Mouse (Mus musculus) cerebellum, adult 2 months (tissue): Measurements from ENCODE around the gene Rilp. TPM values are rescaled to one million over a fixed set of nuclear protein-coding genes. Genes with fewer than 3 reads are reported as not detected.
A peak's percentile ranks its signal among the peaks of the same experiment; 100 is the strongest.

ENCODE experiments used
- DNase-seq, 2 experiments: peaks; one replicate each; pipeline ENCODE4 v3.0.0; 2021
- H3K27ac ChIP-seq: fragments of 200-500 bp; 2 replicates; pipeline ENCODE4 v1.5.1; 2012; ENCODE audit warnings: low read length, control low read depth, inconsistent platforms; ENCODE audit not compliant: insufficient read depth
- H3K27me3 ChIP-seq: fragments of 200-500 bp; 2 replicates; pipeline ENCODE4 v1.6.1; 2012; ENCODE audit warnings: inconsistent platforms, mild to moderate bottlenecking, low read length, moderate library complexity; ENCODE audit not compliant: control insufficient read depth, insufficient read depth
- H3K4me1 ChIP-seq: fragments of 200-500 bp; 2 replicates; pipeline ENCODE4 v1.6.1; 2011; ENCODE audit warnings: low read length; ENCODE audit not compliant: control insufficient read depth, insufficient read depth
- H3K4me3 ChIP-seq: fragments of 200-500 bp; replicated peaks from 2 replicates; pipeline ENCODE3; 2011; ENCODE audit warnings: mild to moderate bottlenecking, low read depth, low read length, control low read depth; ENCODE audit not compliant: insufficient read depth
- CTCF ChIP-seq: fragments of 200-500 bp; IDR thresholded peaks from 2 replicates; pipeline ENCODE4 v1.5.1; 2011; ENCODE audit warnings: low read depth, mild to moderate bottlenecking, control low read depth, low read length, moderate library complexity, borderline replicate concordance; ENCODE audit not compliant: insufficient read depth
- POLR2A ChIP-seq: fragments of 200-500 bp; IDR thresholded peaks from 2 replicates; pipeline ENCODE4 v1.6.1; 2011; ENCODE audit warnings: low read length, control low read depth, borderline replicate concordance; ENCODE audit not compliant: insufficient read depth
- WGBS: fragments of 180-500 bp; shearing (Covaris S2); methylation state at CpG from one replicate; pipeline ENCODE4 v1.1.7; 2018; 5-methylcytosine and 5-hydroxymethylcytosine counted together
- polyA plus RNA-seq: library from polyadenylated mRNA; depleted of rRNA; stranded (reverse); fragments of >200 nt; gene quantifications from 2 replicates; pipeline ENCODE4 v1.2.3, GENCODE M21; 2012

Gene Rilp
- polyA plus RNA-seq, 1 experiment, result 5.4 TPM

DNA sequence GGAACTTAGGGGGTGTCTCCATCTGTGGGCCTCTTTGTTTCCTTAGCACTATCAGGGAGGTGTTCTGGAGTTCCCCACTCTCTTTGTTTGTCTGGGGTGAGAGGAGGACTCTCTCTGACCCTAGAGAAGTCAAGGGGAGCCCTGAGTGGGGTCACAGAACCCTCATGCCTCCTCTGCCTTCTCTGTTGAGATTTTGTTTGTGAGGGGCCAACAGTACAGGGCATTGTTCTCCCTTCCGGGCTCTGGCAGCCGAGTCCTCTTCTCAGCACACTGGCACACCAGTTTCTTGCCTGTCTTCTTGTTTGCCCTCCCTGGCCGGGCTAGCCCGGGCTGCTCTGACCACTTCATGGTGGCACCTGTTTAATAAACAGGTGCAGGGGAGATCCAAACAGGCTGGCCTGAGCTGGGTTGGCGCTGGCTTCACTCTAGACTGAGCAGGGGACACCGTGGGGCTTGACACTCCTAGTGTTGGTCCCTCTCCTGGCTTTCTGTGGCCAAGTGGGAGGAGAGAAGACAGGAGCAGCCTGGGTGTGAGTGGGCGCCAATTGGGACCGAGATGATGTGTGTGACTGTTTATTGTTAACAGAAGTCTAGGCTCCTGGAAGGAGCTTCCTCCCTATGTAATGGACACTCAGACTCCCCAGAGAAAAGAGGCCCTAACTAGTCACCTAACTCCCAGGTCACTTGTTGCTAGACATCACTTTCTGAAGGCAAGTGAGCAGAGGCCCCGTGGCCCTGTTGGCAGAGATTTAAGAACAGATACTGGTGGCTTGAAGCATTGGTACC, 28.5 kb downstream of the Rilp start:
- TF ChIP-seq CTCF, result no peak
- no peak for TF ChIP-seq POLR2A
- no peak overlapping the region for H3K4me3 ChIP-seq
- no peaks in the 10 kb centered on the region for H3K27me3 ChIP-seq
- peaks cover 63% of the 10 kb centered on the region for H3K4me1 ChIP-seq
- peak overlapping the region; percentile 90 for H3K27ac ChIP-seq
- peak; percentile 46 to 58 for DNase-seq
- 6% methylated on average over 9 of the region's 9 CpGs for WGBS

DNA sequence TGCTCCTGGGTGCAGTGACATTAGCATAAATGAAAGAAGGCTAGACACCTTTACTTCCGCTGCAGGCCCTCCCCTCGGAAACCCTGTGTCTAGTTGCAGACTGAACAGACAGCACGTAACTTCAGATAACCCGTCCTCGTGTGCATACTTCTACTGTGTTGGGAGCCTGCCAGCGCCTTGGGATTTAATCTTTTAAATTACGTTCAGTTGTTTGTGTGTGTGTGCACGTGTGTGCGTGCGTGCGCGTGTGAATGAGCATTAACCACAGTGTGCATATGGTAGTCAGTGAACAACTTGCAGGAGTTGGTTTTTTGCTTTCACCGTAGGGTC, 29.0 kb downstream of the Rilp start:
- Histone ChIP-seq H3K27me3 (no peaks in the 10 kb centered on the region), H3K4me3 (no peak overlapping the region), H3K4me1 (peaks cover 63% of the 10 kb centered on the region), H3K27ac (peak overlapping the region; percentile 90)
- 66% methylated on average over 13 of the region's 13 CpGs for WGBS
- TF ChIP-seq CTCF (no peak), POLR2A (no peak)
- no peak for DNase-seq

DNA sequence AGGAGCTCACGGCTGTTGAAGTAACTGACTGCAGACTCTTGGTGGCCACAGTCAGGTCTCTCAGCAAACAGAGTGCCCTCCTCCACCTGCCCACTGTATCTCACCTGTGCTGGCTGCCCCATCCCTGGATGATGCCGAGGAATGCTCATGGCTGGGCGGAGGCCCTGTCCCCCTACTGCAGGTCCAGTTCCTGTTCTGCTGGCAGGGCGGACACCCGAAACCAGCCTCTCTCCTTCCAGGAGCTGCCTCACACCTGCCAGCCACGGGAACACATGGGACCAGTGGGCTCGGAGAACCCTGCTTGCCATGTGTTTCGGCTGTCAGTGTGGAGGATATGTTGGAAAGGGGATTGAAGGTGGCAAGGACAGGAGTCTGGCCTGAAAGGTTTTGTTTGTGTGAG, 30.3 kb downstream of the Rilp start:
- WGBS, result 35% methylated on average over 8 of the region's 8 CpGs
- no peak overlapping the region for H3K4me3 ChIP-seq
- H3K27me3 ChIP-seq, result no peaks in the 10 kb centered on the region
- H3K27ac ChIP-seq, result peak overlapping the region; percentile 78
- no peak for DNase-seq
- H3K4me1 ChIP-seq, result peaks cover 73% of the 10 kb centered on the region
- TF ChIP-seq CTCF (no peak), POLR2A (no peak)

DNA sequence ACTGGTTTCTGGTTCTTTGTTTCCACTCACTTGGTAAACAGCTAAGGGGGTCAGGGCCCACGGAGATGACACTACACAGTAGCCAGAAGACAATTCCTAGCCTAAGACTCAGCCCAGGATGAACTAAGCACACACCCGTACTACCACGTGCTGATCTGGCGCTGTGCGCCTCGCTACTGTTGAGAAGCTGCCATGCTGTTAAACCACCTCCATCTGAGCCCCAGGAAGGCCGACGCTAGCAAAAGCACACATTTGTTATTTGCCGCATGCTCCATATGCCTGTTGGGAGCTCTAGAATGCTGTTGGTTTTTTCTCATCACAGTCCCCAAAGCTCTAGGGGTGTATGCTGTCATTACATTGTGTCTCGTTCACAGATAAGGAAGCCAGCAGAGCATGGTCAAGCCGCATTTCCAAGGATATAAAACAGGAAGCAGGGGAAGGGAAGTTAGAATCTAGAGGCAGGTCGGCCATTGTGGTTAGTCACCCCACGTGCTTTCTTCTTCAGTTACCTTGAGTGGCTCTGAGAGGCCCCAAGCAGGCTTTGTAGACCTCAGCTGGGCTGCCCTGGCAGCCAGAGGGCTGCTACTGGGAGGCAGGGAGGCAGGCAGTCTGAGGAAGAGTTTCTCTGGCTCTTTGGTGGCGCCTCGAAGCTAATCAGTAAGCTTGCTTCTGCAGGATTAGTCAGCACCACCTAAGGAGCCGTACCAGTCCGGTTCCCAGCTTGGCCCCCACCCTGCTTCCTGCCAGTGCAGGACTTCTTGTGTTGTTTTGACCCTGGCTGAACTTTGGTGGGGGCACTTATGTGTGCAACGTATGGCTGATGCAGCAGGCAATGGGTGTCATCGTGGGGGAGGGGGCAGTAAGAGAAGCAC, 31.1 kb downstream of the Rilp start:
- Histone ChIP-seq H3K27ac (peak overlapping the region; percentile 78), H3K4me3 (no peak overlapping the region), H3K4me1 (peaks cover 76% of the 10 kb centered on the region), H3K27me3 (no peaks in the 10 kb centered on the region)
- 31% methylated on average over 19 of the region's 19 CpGs for WGBS
- no peak for TF ChIP-seq CTCF
- TF ChIP-seq POLR2A, result no peak
- DNase-seq, result peak; percentile 56 to 58

DNA sequence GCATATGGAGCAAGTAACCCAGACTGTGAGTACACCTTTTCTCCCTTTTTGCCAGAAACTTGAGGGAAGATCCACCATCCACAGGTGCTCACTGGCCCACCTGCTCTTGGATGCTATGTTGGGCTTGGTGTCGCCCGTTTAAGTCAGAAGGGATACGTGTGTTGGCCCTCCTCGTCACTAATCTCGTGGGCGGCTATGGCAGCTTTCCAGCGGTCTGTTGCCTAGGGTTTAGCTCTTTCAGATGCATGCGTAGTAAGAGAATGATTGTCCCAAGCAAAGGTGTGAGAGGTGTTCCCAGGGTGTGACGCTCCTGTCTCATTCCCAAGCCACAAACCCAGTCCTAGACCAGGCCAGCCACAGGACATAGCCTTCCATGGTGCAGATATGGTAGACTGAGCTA, 34.8 kb downstream of the Rilp start:
- H3K27me3 ChIP-seq, result no peaks in the 10 kb centered on the region
- peaks cover 49% of the 10 kb centered on the region for H3K4me1 ChIP-seq
- 27% methylated on average over 9 of the region's 9 CpGs for WGBS
- 0 out of 2 replicates have a peak overlapping the region, but pooled peaks have one; percentile 7 for H3K27ac ChIP-seq
- peak; percentile 60 to 67 for DNase-seq
- TF ChIP-seq CTCF (no peak), POLR2A (no peak)
- H3K4me3 ChIP-seq, result no peak overlapping the region

DNA sequence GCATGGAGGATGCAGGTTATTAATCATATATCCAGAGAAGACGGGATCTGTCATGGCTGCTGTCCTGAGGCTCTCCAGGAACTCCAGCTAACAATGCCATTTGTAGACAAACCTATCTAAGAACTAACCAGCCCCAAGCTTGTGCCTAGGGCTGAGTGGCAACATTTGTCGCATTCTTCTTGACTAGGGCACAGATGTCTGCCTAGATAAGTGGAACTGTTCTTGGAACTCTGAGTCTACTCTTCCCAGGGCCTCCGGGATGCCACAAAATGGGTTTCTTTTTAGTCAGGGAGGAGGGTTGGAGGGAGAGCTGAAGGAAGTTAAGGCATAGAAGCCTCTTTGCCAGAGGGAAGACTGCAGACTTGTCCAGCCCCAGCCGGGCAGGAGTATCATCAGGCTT, 36.2 kb downstream of the Rilp start:
- whole genome bisulfite sequencing, result 67% methylated on average over 4 of the region's 4 CpGs
- H3K27me3 ChIP-seq, result no peaks in the 10 kb centered on the region
- no peak overlapping the region for H3K27ac ChIP-seq
- H3K4me1 ChIP-seq, result peaks cover 49% of the 10 kb centered on the region
- TF ChIP-seq CTCF (no peak), POLR2A (no peak)
- no peak for DNase-seq
- H3K4me3 ChIP-seq, result no peak overlapping the region

DNA sequence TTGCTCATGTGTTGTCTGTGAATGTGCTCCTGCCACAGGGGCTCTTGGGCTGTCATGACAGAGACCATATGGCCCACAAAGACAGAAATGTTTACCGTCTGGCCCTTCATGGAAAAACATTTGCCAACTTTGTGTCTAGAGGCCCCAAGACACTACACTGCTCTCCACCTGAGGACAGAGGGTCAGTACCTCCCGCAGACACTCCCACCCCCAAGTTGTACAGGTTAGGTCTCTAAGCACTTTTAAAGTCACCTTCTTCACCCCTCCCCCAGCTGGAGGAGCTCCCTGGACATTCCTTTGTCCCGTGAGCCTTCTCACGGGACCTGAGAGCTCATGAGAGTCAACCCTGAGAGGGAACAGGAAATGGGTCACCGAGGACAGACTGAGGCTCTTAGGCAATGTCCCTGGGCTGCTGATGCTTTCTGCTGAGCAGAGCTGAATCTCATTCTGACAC, 39.8 kb downstream of the Rilp start:
- Histone ChIP-seq H3K4me1 (peaks cover 52% of the 10 kb centered on the region), H3K4me3 (no peak overlapping the region), H3K27ac (peak overlapping the region; percentile 20), H3K27me3 (no peaks in the 10 kb centered on the region)
- DNase-seq, result peak; percentile 52 to 69
- WGBS, result 12% methylated on average over 5 of the region's 5 CpGs
- TF ChIP-seq CTCF (no peak), POLR2A (no peak)
